Mouse (Mus musculus) c-Kit-negative CD71-positive TER-119-positive erythroid progenitor cells, embryonic 14.5 days (primary cell): ENCODE data around the gene Zfp444.
"Not testable (repeated sequence)": the region's sequence is repeated elsewhere in the genome, so short reads cannot be mapped to it uniquely, and the experiment has no call there.

Experiments used
- DNase-seq: peaks from one replicate; pipeline ENCODE4 v3.0.0-alpha.2; 2013; ENCODE audit warnings: low read depth, low spot score

The Zfp444 gene

DNA sequence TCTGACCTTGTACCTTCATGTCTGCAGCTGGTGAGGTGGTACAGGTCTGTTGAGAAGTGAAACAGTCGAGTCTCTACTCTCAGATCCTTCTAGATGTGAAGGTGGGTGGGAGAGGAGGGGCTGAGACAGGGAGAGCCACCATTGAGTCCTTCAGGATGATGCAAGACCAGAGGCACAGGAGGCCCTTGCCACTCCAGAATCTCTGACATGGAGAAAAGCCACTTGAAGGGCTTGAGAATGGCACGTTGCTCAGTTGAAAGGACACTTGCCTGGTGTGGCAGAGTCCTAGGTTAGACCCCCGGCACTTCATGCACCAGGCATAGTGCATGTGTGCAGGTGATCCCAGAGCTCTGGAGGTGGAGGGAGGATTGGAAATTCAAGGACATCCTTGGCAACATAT lies 10.5 kb upstream of the Zfp444 start:
- DNase-seq, result no peak

DNA sequence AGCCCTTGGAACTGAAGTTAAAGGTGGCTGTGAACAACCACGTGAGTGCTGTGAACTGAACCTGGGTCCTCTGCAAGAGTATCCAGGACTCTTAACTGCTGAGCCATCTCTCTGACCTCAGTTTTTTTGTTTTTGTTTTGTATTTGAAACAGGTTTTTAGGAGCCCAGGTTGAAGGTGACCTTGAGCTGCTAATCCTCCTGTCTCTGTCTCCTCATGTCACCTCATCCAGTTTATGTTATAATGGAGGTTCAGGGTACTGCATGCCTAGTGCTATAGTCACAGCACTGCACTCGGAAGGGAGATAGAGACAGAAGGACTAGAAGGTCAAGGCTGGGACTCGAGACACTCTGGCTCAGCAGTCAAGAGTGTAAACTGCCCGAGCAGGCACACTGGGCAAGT lies 9.9 kb upstream of the Zfp444 start:
- no peak for DNase-seq

DNA sequence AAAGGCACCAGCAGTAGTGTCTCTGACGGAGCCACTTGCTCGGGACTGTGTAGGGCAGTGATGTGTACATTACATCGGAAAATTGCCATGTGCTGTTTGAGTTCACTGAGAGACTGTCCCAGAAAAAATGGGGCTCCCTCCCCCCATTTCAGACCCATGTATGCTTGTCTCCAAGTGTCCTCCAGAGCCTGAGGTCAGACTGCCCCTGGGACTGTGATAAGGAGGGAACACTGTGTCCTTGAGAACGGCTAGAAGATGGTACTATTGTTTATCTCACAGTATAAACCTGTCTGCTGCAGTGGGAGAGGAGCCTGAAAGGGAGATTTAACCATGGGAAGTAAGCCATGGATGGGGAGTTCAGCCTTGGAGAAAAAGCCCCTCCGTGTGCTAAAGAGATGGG lies 7.4 kb upstream of the Zfp444 start:
- no peak for DNase-seq

DNA sequence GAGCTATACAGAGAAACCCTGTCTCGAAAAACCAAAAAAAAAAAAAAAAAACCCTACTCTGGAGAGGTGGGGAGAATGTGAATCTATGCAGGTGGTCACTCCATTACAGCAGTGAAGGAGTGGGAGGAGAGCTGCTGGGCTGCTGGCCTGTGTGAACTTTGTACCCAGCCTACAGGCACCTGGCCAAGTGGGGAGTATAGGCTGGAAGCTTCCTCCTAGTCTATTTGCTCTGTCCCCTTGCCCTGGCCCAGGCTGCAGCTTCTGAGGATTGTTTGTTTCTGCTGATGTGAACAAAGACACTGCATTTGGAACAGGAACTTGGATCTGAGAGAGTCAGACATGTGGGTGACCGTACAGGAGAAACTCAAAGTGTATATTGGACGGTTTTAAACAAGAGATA lies 2.6 kb upstream of the Zfp444 start:
- DNase-seq, result no peak

DNA sequence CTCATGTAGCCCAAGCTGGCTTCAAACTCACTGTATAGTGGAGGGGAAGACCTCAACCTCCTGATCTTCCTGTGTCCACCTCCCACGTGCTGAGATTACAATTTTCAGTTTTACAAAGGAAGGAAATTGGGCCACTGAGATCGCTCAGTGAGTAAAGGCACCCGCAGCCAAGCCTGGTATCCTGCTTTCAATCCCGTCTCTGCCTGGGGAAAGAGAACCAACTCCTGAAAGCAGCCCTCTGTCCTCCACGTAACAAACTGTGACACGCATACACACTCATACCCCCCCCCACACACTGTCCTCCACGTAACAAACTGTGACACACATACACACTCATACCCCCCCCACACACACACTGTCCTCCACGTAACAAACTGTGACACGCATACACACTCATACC lies 1.6 kb upstream of the Zfp444 start:
- DNase-seq, result no peak

DNA sequence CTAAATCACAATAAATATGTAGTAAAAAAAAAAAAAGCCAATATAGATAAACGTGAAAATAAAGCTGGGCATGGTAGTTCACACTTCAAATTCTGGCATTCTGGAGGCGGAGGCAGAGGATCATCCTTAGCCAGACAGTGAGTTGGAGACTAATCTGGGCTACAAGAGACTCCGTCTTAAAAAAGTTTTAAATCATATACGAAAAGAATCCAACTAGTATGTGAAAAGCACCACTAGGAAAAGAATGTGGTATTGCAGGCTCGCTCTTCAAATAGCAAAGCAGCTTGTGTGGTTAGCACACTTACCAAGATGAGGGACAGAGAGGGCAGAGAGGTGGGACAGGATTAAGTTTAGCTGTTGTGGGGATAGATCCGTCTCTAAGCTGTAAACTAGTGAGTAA lies 1.2 kb upstream of the Zfp444 start:
- DNase-seq, result no peak

DNA sequence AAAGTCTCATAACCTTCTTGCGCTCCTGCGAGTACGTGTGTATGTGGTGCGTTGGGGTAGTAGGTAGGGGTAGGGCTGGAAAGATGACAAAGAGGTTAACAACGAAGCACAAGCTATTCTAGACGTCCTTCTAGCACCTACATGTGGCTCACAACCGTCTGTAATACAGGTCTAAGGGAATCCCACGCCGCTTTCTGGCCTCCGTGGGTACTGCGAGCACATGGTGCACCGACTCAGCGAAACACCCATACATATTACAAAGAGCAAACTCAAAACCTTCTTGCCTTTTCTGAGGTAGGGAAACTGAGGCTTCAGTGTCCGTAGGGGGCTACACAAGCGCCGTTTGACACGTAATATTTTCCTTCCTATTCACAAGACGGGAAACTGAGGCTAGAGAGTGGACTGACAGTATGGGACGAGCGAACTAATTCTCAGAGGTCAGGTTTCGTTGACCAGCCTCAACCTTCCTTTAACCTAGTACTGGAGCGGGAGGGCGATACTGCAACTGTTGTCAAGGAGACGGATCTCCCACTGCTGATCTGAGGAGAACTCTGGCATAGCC lies 501 bp upstream of the Zfp444 start:
- peak; percentile 38 for DNase-seq

DNA sequence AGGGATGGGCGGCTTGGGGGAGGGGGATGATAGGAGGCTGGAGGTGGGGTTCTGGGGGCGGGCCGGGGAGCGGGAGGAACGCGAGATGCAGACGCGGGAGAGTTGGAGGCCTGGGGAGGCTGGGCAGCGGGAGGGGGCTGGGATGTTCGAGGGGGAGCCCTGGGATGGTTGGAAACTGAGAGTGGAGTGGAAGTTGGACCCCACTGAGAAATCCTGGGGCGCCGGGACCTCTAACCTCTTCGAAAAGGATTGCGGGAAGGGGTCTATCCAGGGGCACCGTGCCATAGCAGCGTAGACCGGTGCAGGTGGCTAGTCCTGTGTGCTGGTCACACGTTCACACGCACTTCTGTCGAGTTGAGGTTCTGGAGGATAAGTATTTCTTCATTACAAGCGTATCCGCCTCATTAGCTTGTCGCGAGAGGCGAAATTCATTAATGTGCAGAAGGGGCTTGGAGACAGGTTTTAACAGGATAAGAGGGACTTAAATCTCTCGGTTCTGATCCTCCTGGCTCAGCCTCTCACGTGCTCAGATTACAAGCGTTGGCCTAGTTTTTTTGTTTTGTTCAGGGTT lies 733 bp downstream of the Zfp444 start:
- DNase-seq, result no peak

DNA sequence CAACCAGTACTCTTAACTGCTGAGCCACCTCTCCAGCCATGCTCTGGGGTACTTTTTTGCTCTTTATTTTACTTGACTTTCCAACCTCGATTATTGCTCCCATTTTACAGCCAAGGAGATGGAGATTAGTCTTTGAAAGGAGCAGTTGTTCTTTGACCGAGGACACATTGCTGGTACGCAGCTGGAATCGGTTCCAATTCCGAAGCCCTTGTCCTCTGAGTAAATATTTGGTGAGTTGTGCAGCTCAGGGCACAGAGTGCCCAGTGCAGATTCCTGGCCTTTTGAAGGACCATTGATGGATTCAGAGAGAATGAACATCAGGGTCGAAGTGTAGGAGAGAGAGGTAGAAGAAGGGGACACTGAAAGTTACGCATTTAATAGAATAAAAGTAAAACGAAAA lies 1.8 kb downstream of the Zfp444 start:
- no peak for DNase-seq

DNA sequence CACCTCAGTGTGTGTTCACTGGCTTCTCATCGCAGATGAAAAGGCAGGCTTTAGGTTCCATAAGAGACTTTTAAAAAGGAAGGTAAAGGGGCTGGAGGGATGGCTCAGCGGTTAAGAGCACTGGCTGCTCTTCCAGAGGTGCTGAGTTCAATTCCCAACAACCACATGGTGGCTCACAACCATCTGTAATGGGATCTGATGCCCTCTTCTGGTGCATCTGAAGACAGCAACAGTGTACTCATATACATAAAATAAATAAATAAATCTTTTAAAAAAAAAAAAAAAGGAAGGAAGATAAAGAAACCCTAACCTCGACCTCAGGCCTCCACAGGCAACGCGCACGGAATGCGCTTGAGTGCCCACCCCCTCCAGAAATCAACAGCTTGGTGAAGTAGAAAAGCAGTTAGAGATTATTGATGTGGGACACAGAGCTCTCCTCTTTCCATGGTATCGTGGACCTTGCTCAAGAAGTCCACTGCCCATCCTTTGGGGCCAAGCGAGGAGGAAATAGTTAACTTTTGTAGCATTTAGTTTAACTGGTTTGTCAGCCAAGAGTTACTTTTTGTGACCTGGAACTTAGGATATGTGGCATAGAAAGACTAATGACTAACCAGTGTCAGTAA lies 2.5 kb downstream of the Zfp444 start:
- not testable (repeated sequence) for DNase-seq

DNA sequence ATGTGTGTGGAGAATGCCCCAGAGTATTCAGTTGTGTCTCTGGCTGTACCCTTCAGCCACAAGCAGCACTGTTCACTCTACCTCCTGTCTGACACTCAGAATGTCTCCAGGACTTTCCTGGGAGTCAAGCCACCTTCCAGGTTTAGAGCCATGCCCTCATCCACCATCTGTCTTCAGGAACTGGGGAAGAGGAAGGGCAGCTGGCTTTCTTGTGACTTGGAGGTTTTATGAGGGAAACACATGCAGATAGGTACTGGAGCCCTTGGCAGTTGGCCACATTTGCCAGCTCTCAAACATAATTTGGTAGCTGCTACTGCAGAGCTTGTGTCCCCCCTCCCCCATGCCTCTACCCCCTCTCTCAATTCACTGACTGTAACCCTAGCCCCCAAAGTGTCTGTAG lies 7.0 kb downstream of the Zfp444 start:
- no peak for DNase-seq

DNA sequence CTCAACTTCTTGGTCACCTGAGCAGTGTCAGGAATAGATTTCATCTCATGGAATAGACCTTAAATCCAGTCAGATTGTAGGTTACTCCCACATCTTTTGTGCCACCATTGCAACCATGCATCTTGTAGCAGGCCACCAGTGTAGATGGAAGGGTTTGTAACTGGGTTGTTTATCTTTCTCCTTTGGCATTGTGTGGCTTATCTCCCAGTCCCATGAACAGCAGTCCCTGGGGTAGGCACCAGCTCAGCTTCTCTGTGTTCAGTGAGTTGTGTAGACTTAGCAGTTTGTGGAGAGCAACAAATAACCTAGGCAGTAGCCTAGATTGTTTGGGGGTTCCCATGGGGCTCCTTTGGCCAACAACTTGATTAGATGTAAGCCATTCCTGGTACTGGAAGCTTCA lies 10.9 kb downstream of the Zfp444 start:
- DNase-seq, result no peak

DNA sequence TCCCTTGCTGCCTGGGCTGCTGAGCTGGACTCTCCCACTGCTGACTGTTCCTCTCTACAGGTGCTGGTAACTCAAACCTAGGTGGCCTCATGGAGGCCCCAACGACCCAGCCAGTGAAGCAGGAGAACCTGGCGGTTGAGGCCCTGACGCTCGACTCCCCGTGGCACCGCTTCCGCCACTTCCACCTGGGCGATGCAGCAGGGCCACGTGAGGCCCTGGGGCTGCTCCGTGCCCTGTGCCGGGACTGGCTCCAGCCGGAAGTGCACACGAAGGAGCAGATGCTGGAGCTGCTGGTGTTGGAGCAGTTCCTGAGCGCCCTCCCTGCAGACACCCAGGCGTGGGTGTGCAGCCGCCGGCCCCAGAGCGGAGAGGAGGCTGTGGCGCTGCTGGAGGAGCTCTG lies 11.8 kb downstream of the Zfp444 start:
- no peak for DNase-seq

DNA sequence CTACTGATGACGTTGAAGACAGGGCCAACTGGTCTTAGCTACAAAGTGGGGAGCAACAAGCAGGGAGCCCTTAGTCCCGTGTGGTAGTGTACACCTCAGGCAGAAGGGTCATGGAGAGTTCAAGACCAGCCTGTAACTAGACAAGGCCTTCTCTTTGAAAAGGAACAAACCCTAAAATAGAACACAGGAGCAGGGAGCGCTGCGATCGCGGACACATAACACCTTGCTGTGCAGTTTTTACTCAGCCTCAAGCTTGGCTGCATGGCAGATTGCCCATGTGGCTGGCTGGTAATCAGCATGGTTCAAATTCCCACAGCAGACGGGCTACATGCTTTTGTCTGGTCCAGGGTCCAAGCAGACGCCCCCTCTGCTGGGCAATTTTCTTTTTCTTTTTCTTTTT lies 12.5 kb downstream of the Zfp444 start:
- DNase-seq, result no peak

DNA sequence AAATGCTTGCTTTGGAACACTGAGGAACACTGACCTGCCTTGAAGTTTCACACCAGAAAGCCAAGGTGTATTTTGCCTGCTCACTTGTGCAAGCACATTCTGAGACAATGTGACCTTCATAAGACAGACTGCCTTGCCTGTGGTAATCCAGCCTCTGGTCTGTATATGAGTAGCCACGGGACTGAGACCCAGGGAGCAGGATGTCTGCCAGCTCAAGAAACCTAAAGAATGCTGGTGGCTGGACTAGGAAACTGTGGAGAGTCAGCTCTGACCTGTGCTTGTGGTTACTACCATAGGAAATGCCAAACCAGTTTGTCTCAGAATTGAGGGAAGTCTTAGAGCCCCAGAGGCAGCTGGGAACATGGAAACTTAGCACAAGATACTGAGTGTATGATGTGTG lies 13.4 kb downstream of the Zfp444 start:
- DNase-seq, result no peak

DNA sequence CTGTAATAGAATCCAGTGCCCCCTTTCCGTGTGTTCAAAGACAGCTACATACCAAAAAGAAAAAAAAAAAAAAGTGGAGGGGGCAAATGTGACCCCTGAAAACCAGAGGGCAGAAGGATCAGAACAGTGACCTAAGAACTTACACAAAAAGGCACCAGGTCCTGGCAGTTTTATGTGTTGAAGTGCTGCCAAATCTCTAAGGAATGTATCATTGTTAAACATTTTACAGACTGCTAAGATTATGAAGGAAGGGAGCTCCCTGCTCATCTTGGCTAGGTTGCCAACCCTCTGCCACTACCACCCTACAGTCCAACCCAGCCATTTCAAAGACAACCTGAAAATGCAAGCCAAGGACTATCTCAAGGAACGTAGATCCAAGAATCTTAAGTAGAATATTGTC lies 14.2 kb downstream of the Zfp444 start:
- DNase-seq, result no peak

DNA sequence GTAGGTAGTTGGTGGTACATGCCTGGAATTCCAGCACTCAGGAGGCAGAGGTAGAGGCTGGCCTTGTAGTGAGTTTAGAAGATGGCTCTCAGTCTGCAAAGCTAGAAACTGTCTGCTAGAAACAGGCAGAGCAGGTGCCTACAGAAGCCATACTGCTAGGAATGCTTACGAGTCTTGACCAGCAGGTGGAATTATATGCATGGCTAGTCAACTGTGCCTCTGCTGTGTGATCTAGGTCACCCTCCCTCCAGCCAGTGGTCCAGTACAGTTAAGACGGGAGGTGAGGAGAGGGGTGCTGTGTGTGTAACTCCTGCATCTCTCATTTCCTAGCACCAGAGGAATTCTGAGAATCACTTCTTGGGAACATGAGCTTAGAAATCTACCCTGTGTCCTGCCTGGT lies 14.7 kb downstream of the Zfp444 start:
- no peak for DNase-seq

DNA sequence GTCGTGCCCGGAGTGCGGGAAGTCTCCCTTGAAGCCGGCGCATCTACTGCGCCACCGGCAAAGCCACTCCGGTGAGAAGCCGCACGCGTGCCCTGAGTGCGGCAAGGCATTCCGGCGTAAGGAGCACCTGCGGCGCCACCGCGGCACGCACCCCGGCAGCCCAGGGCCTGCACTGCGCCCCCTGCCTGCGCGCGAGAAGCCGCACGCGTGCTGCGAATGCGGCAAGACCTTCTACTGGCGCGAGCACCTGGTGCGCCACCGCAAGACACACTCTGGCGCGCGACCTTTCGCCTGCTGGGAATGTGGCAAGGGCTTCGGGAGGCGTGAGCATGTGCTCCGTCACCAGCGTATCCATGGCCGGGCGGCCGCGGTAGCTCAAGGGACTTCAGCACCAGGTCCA lies 17.5 kb downstream of the Zfp444 start:
- DNase-seq, result no peak

DNA sequence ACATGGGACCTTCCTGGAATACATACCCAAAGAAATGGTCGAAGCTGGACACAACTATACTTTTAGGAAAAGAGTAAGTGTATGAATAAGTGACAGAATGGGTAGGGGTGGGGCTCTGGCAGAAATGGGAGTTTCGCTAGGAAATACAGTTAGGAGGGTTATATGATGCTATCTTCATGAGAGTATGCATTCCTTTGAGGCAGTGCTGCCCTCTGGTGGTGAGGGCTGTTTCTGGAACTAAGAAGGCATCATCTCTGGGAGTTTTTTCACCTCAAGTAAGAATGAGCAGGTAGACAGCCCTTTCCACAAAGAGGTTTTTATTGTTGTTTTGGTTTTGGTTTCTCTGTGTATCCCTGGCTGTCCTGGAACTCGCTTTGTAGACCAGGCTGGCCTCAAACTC lies 19.4 kb downstream of the Zfp444 start:
- DNase-seq, result peak; percentile 46

DNA sequence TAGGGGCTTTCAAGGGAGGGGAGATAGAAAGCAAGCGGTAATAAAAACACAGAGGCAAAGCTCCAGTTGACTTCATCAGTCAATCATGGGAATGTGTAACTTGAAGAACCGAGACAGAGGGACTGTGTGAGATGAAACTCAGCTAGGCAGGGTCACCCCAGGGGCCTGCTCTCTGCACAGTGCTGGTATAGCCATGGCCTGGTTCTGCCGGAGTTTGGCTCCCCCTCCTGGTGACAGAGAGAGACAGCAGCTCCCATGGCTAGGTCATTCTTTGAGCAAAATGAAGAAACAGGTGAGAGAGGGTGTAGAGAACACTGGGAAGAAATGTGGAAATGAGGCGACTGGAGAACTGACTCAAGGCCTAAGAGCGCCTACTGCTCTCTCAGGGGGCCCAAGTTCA lies 22.1 kb downstream of the Zfp444 start:
- peak; percentile 11 for DNase-seq

DNA sequence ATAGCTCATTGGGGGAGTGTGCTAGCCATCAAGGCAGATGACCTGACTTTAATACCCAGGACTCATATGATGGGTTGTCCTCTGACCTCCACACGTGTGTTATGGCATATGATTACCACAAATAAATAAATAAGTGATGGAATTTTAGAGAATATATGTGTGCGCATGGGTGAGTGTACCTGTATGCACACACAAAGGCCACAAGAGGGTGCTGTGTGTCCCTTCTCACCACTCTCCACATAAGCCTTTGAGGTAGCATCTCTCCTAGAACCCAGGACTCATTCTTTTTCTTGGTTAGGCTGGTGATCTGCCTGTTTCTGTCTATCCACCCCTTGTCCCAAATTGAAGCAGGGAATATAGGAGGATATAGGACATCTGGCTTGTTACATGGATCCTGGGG lies 23.8 kb downstream of the Zfp444 start:
- DNase-seq, result no peak

DNA sequence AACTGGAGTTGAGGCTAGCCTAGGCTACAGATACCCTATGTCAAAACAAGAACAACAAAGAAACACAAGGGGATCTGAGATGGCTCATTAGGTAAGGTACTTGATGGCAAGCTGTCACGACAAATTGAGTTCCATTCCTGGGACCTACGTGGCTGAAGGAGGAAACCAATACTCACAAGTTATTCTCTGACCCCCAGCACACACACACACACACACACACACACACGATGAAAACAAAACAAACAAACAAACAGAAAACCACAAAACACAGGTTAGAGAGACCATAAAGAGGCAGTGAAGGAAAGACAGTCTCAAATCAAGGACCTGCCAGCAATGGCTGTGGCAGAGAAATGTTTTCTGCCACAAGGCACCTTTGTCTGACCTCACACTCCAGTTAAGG lies 24.8 kb downstream of the Zfp444 start, which contains the start of gene Galp:
Galp (plus strand) TSS at position 301 of the 400 bp plus-strand sequence.
- DNase-seq, result no peak

DNA sequence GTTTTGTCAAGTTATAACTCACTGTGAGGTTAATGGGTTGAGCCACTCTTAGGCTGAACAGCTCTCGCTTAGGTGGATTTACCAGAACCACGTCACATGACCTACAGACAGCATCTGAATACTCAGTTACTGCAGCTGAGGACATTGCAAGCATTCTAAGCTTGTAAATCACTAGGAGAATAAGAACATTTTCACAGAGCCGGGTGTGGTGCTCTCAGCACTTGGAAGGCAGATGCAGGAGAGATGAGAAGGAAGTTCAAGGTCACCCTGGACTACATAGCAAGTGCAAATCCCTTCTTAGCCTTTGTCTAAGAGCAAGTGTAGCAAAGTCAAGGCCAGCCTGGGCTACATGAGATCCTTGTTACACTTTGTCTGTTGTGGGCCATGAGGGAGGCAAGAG lies 32.2 kb downstream of the Zfp444 start:
- DNase-seq, result no peak

DNA sequence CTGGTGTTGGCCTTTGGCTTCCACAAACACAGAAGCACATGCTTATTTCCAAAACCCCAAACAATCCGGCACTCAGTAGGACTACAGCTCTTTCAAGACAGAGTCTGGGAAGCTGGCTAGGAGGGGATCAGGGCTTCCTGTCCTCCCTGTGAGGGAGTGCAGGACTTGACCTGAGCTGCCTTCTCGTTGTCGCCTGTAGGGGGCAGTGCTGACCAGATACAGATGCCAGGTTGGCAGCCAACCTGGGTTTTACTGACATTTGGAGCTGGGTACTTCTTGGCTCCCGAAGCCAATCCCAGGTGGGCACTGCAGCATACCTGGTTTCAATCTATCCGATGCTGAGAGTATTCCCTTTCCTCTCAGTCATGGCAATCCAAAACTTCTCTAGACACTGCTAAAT lies 41.1 kb downstream of the Zfp444 start:
- DNase-seq, result peak; percentile 4
